Mouse (Mus musculus) gastrocnemius, postnatal 36 days (tissue): ENCODE measurements around the gene 1700013G24Rik. TPM values are rescaled to one million over a fixed set of nuclear protein-coding genes. Genes with fewer than 3 reads are reported as not detected.
A peak's percentile ranks its signal among the peaks of the same experiment; 100 is the strongest.
"Not testable (repeated sequence)": the region's sequence is repeated elsewhere in the genome, so short reads cannot be mapped to it uniquely, and the experiment has no call there.

Source experiments
- DNase-seq, 2 experiments: peaks; one replicate each; pipeline ENCODE4 v3.0.0; 2022
- intact Hi-C: fragments of 180-260 bp; cut with DNase I; formaldehyde crosslinking; loops from one replicate; pipeline ENCODE4 v1.15.1; 2025
- long read RNA-seq, 2 experiments: library from polyadenylated mRNA; stranded (forward); transcript quantifications; one replicate each; pipeline ENCODE4 v2.0.0; 2021
- total RNA-seq, 2 experiments: library from RNA; stranded (reverse); gene quantifications; 2 replicates each; pipeline ENCODE4 v1.2.3; 2021

Gene 1700013G24Rik
- total RNA-seq = not detected
- long read RNA-seq, experiment 1 = 0 reads
- long read RNA-seq, experiment 2 = 0 reads

GRCm38 (mm10) chr4:137453234-137453767, at the start of gene 1700013G24Rik:
TSS of gene 1700013G24Rik (plus strand) at chr4:137453284.
- intact Hi-C loops = no loop called here
- no peak for DNase-seq

GRCm38 (mm10) chr4:137405571-137405970, 47.5 kb upstream of the 1700013G24Rik start:
- intact Hi-C loops = no loop called here

GRCm38 (mm10) chr4:137409691-137410090, 43.4 kb upstream of the 1700013G24Rik start, which contains the start of gene Cela3a:
TSS of gene Cela3a (minus strand) at chr4:137409791.
- intact Hi-C loops = no loop called here
- DNase-seq = no peak

More at GRCm38 (mm10) chr4:137405571-137405970, 47.5 kb upstream of the 1700013G24Rik start:
- no peak for DNase-seq

GRCm38 (mm10) chr4:137412185-137412709, 40.8 kb upstream of the 1700013G24Rik start:
- intact Hi-C loops = not testable (repeated sequence)

GRCm38 (mm10) chr4:137414936-137415335, 38.1 kb upstream of the 1700013G24Rik start:
- no peak for DNase-seq
- intact Hi-C loops = no loop called here

More at GRCm38 (mm10) chr4:137412185-137412709, 40.8 kb upstream of the 1700013G24Rik start:
- not testable (repeated sequence) for DNase-seq

GRCm38 (mm10) chr4:137417712-137418564, 35.1 kb upstream of the 1700013G24Rik start:
- DNase-seq = no peak
- intact Hi-C loops = loop anchor here (2.0 kb wide), 1 partner anchor 19 kb away; no protein-coding TSS in a partner anchor

GRCm38 (mm10) chr4:137430502-137430901, 22.6 kb upstream of the 1700013G24Rik start, which contains the start of gene Cela3b:
TSS of gene Cela3b (minus strand) at chr4:137430540.
- no peak for DNase-seq
- intact Hi-C loops = no loop called here

- intact Hi-C loops, DNase-seq: not testable (repeated sequence)
These were observed 20.2 kb upstream of the 1700013G24Rik start for GRCm38 (mm10) chr4:137432700-137433550.

- intact Hi-C loops = loop anchor here (2.0 to 5.0 kb wide), 2 partner anchors 20 to 150 kb away; no protein-coding TSS in a partner anchor
- DNase-seq = no peak
These were observed 16.0 kb upstream of the 1700013G24Rik start for GRCm38 (mm10) chr4:137436979-137437669.

GRCm38 (mm10) chr4:137438842-137439241, 14.2 kb upstream of the 1700013G24Rik start:
- no peak for DNase-seq
- intact Hi-C loops = loop anchor here (5.0 kb wide), 1 partner anchor 148 kb away; no protein-coding TSS in a partner anchor

- DNase-seq = no peak
- intact Hi-C loops = loop anchor here (5.0 kb wide), 1 partner anchor 76 kb away; no protein-coding TSS in a partner anchor
These were observed 11.8 kb upstream of the 1700013G24Rik start for GRCm38 (mm10) chr4:137441332-137441731.

GRCm38 (mm10) chr4:137443625-137444024, 9.5 kb upstream of the 1700013G24Rik start:
- intact Hi-C loops = loop anchor here (2.0 to 5.0 kb wide), 2 partner anchors 74 to 99 kb away; no protein-coding TSS in a partner anchor
- DNase-seq = peak; percentile 69 to 74

- no peak for DNase-seq
- intact Hi-C loops = loop anchor here (2.0 kb wide), 1 partner anchor 97 kb away; no protein-coding TSS in a partner anchor
These were observed 7.2 kb upstream of the 1700013G24Rik start for GRCm38 (mm10) chr4:137445881-137446280.

- no peak for DNase-seq
- intact Hi-C loops = no loop called here
These were observed 5.5 kb upstream of the 1700013G24Rik start for GRCm38 (mm10) chr4:137447363-137448196.

- DNase-seq = no peak
- intact Hi-C loops = no loop called here
These were observed 4.9 kb upstream of the 1700013G24Rik start for GRCm38 (mm10) chr4:137448197-137448596.

GRCm38 (mm10) chr4:137448641-137449040, 4.4 kb upstream of the 1700013G24Rik start:
- no peak for DNase-seq
- intact Hi-C loops = no loop called here

- intact Hi-C loops = no loop called here
- no peak for DNase-seq
These were observed 4.0 kb upstream of the 1700013G24Rik start for GRCm38 (mm10) chr4:137449132-137449531.

- intact Hi-C loops = no loop called here
- peak; percentile 41 to 50 for DNase-seq
These were observed 3.4 kb upstream of the 1700013G24Rik start for GRCm38 (mm10) chr4:137449715-137450114.
